Mouse (Mus musculus) MEL (cell line): ENCODE results near the gene Gm29609. TPM values are rescaled to one million over a fixed set of nuclear protein-coding genes. Genes with fewer than 3 reads are reported as not detected.

Experiments used
- DNase-seq: peaks from one replicate; pipeline ENCODE4 v3.0.0; 2011; ENCODE audit warnings: low read depth, low spot score
- H3K27ac ChIP-seq: 2 replicates; pipeline ENCODE4 v1.5.1; 2012; ENCODE audit warnings: low read depth, mild to moderate bottlenecking, control low read depth, low read length, moderate library complexity; ENCODE audit not compliant: control insufficient read depth
- H3K27me3 ChIP-seq, 2 experiments: fragments of 150-350 bp in 1 of 2; sonication (generic) in 1 of 2; 2 replicates each; pipeline ENCODE4 v1.6.1; 2012; ENCODE audit warnings: low read length in 2 of 2, mild to moderate bottlenecking in 2 of 2, improper control_type of control experiment in 1 of 2, moderate library complexity in 1 of 2; ENCODE audit not compliant: insufficient read depth in 2 of 2, control insufficient read depth in 1 of 2
- H3K36me3 ChIP-seq, 2 experiments: 2 replicates each; pipeline ENCODE4 v1.6.1; 2012 to 2014; ENCODE audit warnings: low read length in 2 of 2, improper control_type of control experiment in 1 of 2, inconsistent platforms in 1 of 2, mild to moderate bottlenecking in 1 of 2; ENCODE audit not compliant: insufficient read depth in 2 of 2, control insufficient read depth in 1 of 2
- H3K4me1 ChIP-seq, 2 experiments: fragments of 150-350 bp in 1 of 2; sonication (generic) in 1 of 2; 2 replicates each; pipeline ENCODE4 v1.6.1; 2012; ENCODE audit warnings: low read length in 2 of 2, improper control_type of control experiment in 1 of 2, mild to moderate bottlenecking in 1 of 2; ENCODE audit not compliant: insufficient read depth in 2 of 2, control insufficient read depth in 1 of 2
- H3K4me3 ChIP-seq, 2 experiments: fragments of 150-350 bp in 1 of 2; sonication (generic) in 1 of 2; 2 replicates each; pipeline ENCODE4 v1.5.1; 2012; ENCODE audit warnings: low read depth in 2 of 2, low read length in 2 of 2, mild to moderate bottlenecking in 2 of 2, moderate library complexity in 2 of 2, control low read depth in 1 of 2, improper control_type of control experiment in 1 of 2; ENCODE audit not compliant: control insufficient read depth in 1 of 2, insufficient read depth in 1 of 2
- H3K79me2 ChIP-seq: 2 replicates; pipeline ENCODE4 v1.6.1; 2012; ENCODE audit warnings: mild to moderate bottlenecking, low read length, moderate library complexity; ENCODE audit not compliant: control insufficient read depth, poor library complexity, insufficient read depth
- H3K9ac ChIP-seq: 2 replicates; pipeline ENCODE4 v1.6.1; 2012; ENCODE audit warnings: low read depth, mild to moderate bottlenecking, control low read depth, low read length, moderate library complexity; ENCODE audit not compliant: control insufficient read depth, poor library complexity, severe bottlenecking
- H3K9me3 ChIP-seq: fragments of 150-350 bp; sonication (generic); replicated peaks from 2 replicates; pipeline ENCODE4 v1.6.1; 2012; ENCODE audit warnings: mild to moderate bottlenecking, low read length, improper control_type of control experiment, moderate library complexity; ENCODE audit not compliant: insufficient read depth
- BHLHE40 ChIP-seq: IDR thresholded peaks from 2 replicates; pipeline ENCODE4 v1.6.1; 2012; ENCODE audit warnings: low read depth, mild to moderate bottlenecking, inconsistent platforms, low read length, improper control_type of control experiment, borderline replicate concordance
- CHD1 ChIP-seq: IDR thresholded peaks from 2 replicates; pipeline ENCODE4 v1.6.1; 2012; ENCODE audit warnings: low read depth, mild to moderate bottlenecking, inconsistent platforms, low read length, improper control_type of control experiment
- CTCF ChIP-seq, 3 experiments: IDR thresholded peaks in 2 of 3; conservative IDR thresholded peaks in 1 of 3; 2 replicates each; pipeline ENCODE4 v1.5.1; 2011 to 2012; ENCODE audit warnings: low read length in 3 of 3, low read depth in 2 of 3, mild to moderate bottlenecking in 2 of 3, improper control_type of control experiment in 1 of 3, inconsistent platforms in 1 of 3, mixed read lengths in 1 of 3, moderate library complexity in 1 of 3; ENCODE audit not compliant: control insufficient read depth in 1 of 3, insufficient read depth in 1 of 3, poor library complexity in 1 of 3, severe bottlenecking in 1 of 3
- E2F4 ChIP-seq: IDR thresholded peaks from 2 replicates; pipeline ENCODE4 v1.6.1; 2011; ENCODE audit warnings: low read depth, low read length, improper control_type of control experiment, borderline replicate concordance
- ELF1 ChIP-seq: IDR thresholded peaks from 2 replicates; pipeline ENCODE4 v1.6.1; 2014; ENCODE audit warnings: low read depth, mild to moderate bottlenecking, inconsistent platforms, low read length, improper control_type of control experiment, moderate library complexity
- EP300 ChIP-seq, 2 experiments: IDR thresholded peaks; 2 replicates each; pipeline ENCODE4 v1.6.1; 2011; ENCODE audit warnings: improper control_type of control experiment in 2 of 2, low read length in 2 of 2, low read depth in 1 of 2, mild to moderate bottlenecking in 1 of 2
- GABPA ChIP-seq: IDR thresholded peaks from 2 replicates; pipeline ENCODE4 v1.6.1; 2012; ENCODE audit warnings: low read depth, mild to moderate bottlenecking, inconsistent platforms, low read length, improper control_type of control experiment, moderate library complexity
- GATA1 ChIP-seq: IDR thresholded peaks from 2 replicates; pipeline ENCODE4 v1.6.1; 2011; ENCODE audit warnings: low read depth, low read length, improper control_type of control experiment
- MAX ChIP-seq: IDR thresholded peaks from 2 replicates; pipeline ENCODE4 v1.6.1; 2011; ENCODE audit warnings: low read length, improper control_type of control experiment
- MXI1 ChIP-seq: IDR thresholded peaks from 2 replicates; pipeline ENCODE4 v1.6.1; 2011; ENCODE audit warnings: mild to moderate bottlenecking, low read depth, low read length, improper control_type of control experiment
- MYB ChIP-seq: IDR thresholded peaks from 2 replicates; pipeline ENCODE4 v1.6.1; 2011; ENCODE audit warnings: mild to moderate bottlenecking, low read depth, low read length, improper control_type of control experiment
- MYC ChIP-seq: IDR thresholded peaks from 2 replicates; pipeline ENCODE4 v1.6.1; 2011; ENCODE audit warnings: low read depth, mild to moderate bottlenecking, low read length, improper control_type of control experiment, moderate library complexity
- NELFE ChIP-seq: IDR thresholded peaks from 2 replicates; pipeline ENCODE4 v1.6.1; 2011; ENCODE audit warnings: low read depth, low read length, improper control_type of control experiment
- NRF1 ChIP-seq: IDR thresholded peaks from 2 replicates; pipeline ENCODE4 v1.6.1; 2014; ENCODE audit warnings: low read depth, mild to moderate bottlenecking, inconsistent platforms, low read length, improper control_type of control experiment, moderate library complexity; ENCODE audit not compliant: poor library complexity, insufficient read depth, severe bottlenecking
- POLR2AphosphoS2 ChIP-seq: IDR thresholded peaks from 2 replicates; pipeline ENCODE4 v1.6.1; 2011; ENCODE audit warnings: low read length, improper control_type of control experiment
- SIN3A ChIP-seq: IDR thresholded peaks from 2 replicates; pipeline ENCODE4 v1.6.1; 2012; ENCODE audit warnings: low read length, improper control_type of control experiment, inconsistent platforms
- TBP ChIP-seq: IDR thresholded peaks from 2 replicates; pipeline ENCODE4 v1.8.0; 2011; ENCODE audit warnings: low read depth, low read length, improper control_type of control experiment
- USF1 ChIP-seq: IDR thresholded peaks from 2 replicates; pipeline ENCODE4 v1.6.1; 2014; ENCODE audit warnings: low read depth, mild to moderate bottlenecking, inconsistent platforms, low read length, improper control_type of control experiment, moderate library complexity
- USF2 ChIP-seq, 2 experiments: IDR thresholded peaks; 2 replicates each; pipeline ENCODE4 v1.6.1; 2011 to 2012; ENCODE audit warnings: improper control_type of control experiment in 2 of 2, low read length in 2 of 2, borderline replicate concordance in 1 of 2, inconsistent platforms in 1 of 2, low read depth in 1 of 2, mild to moderate bottlenecking in 1 of 2; ENCODE audit not compliant: insufficient read depth in 1 of 2
- polyA plus RNA-seq, 2 experiments: library from polyadenylated mRNA; stranded (reverse) in 1 of 2; unstranded in 1 of 2; fragments of >175 nt in 1 of 2; fragments of >200 nt in 1 of 2; gene quantifications; 2 replicates each; pipeline versions ENCODE4 v1.2.1 to v1.2.4; 2012; ENCODE audit warnings: low replicate concordance in 2 of 2, low read depth in 1 of 2; ENCODE audit not compliant: insufficient read length in 2 of 2, insufficient read depth in 1 of 2, missing spikeins in 1 of 2
- total RNA-seq: library from RNA; depleted of rRNA; stranded (reverse); fragments of 300-350 nt; gene quantifications from 2 replicates; pipeline ENCODE4 v1.2.3, GENCODE M21; 2012

Gene Gm29609
- total and polyA plus RNA-seq, 3 experiments, result 5.0 to 6.4 TPM; not detected in 1

- TF ChIP-seq NRF1, result peak; percentile 84
Observed at GRCm38 (mm10) chr5:31179766-31180630, at the start of gene Gm29609, which contains the start of gene Gtf3c2 (continued).

GRCm38 (mm10) chr5:31226641-31227040 lies 46.9 kb upstream of the Gm29609 start:
- Histone ChIP-seq H3K4me3 (no peak overlapping the region), H3K9ac (no peak overlapping the region), H3K79me2 (no peaks in the 10 kb centered on the region), H3K36me3 (peaks cover 0 to 6% of the 10 kb centered on the region in 2 experiments; a peak in 2 of 4 replicates), H3K4me1 (peaks cover 0 to 6% of the 10 kb centered on the region in 2 experiments; a peak in 2 of 4 replicates), H3K27ac (no peak overlapping the region), H3K9me3 (no peaks in the 10 kb centered on the region), H3K27me3 (no peaks in the 10 kb centered on the region)
- no peak for TF ChIP-seq ELF1
- no peak for TF ChIP-seq CHD1
- TF ChIP-seq USF1, result no peak
- no peak for TF ChIP-seq EP300 (IDR thresholded peaks at IDR 0.05; ENCODE audit: low read depth in 1 of 2, low read length in 2 of 2)
- no peak for TF ChIP-seq MAX
- no peak for TF ChIP-seq SIN3A
- TF ChIP-seq NELFE, result no peak
- TF ChIP-seq BHLHE40, result no peak
- TF ChIP-seq GATA1, result no peak
- TF ChIP-seq POLR2AphosphoS2, result no peak
- no peak for TF ChIP-seq MYB
- no peak for TF ChIP-seq GABPA
- TF ChIP-seq MXI1, result no peak
- no peak for TF ChIP-seq USF2 (IDR thresholded peaks at IDR 0.05; ENCODE audit: borderline replicate concordance in 1 of 2, insufficient read depth in 1 of 2, low read depth in 1 of 2, low read length in 2 of 2)
- no peak for TF ChIP-seq CTCF (IDR thresholded peaks at IDR 0.05 in 2 of 3, conservative IDR thresholded peaks at IDR 0.05 in 1 of 3; ENCODE audit: control insufficient read depth in 1 of 3, insufficient read depth in 1 of 3, low read depth in 2 of 3, low read length in 3 of 3, poor library complexity in 1 of 3, severe bottlenecking in 1 of 3)
- no peak for TF ChIP-seq E2F4
- TF ChIP-seq MYC, result no peak
- TF ChIP-seq TBP, result no peak
- DNase-seq, result no peak
